Mouse (Mus musculus) CH12.LX (cell line): ENCODE results near the gene Abtb1. TPM values are rescaled to one million over a fixed set of nuclear protein-coding genes. Genes with fewer than 3 reads are reported as not detected.

Source experiments
- DNase-seq: peaks from one replicate; pipeline ENCODE4 v3.0.0-alpha.2; 2013; ENCODE audit errors: extremely low read depth
- H3K27ac ChIP-seq: 2 replicates; pipeline ENCODE4 v1.5.1; 2012; ENCODE audit warnings: low read depth, mild to moderate bottlenecking, control low read depth, moderate library complexity; ENCODE audit not compliant: insufficient read depth
- H3K27me3 ChIP-seq: replicated peaks from 2 replicates; pipeline ENCODE3; 2012; ENCODE audit warnings: inconsistent platforms
- H3K36me3 ChIP-seq, 2 experiments: replicated peaks in 1 of 2; 2 replicates each; pipeline versions ENCODE3 to v1.6.1; 2012; ENCODE audit warnings: inconsistent platforms in 1 of 2, low read length in 1 of 2, mild to moderate bottlenecking in 1 of 2, mixed read lengths in 1 of 2, moderate library complexity in 1 of 2; ENCODE audit not compliant: control insufficient read depth in 1 of 2, insufficient read depth in 1 of 2
- H3K4me1 ChIP-seq, 2 experiments: 2 replicates each; pipeline ENCODE4 v1.6.1; 2012; ENCODE audit warnings: inconsistent platforms in 1 of 2, moderate library complexity in 1 of 2; ENCODE audit not compliant: insufficient read depth in 2 of 2, control insufficient read depth in 1 of 2
- H3K4me2 ChIP-seq: 2 replicates; pipeline ENCODE4 v1.6.1; 2012; ENCODE audit warnings: low read depth, mild to moderate bottlenecking, control low read depth; ENCODE audit not compliant: poor library complexity, insufficient read depth, severe bottlenecking
- H3K4me3 ChIP-seq, 3 experiments: fragments of 150-350 bp in 1 of 3; sonication (generic) in 1 of 3; replicated peaks in 1 of 3; 2 replicates each; pipeline versions ENCODE3 to v1.5.1; 2011 to 2012; ENCODE audit warnings: low read depth in 2 of 3, low read length in 2 of 3, mild to moderate bottlenecking in 2 of 3, moderate library complexity in 2 of 3, control low read depth in 1 of 3, improper control_type of control experiment in 1 of 3, inconsistent platforms in 1 of 3, mixed read lengths in 1 of 3; ENCODE audit not compliant: poor library complexity in 1 of 3
- H3K79me2 ChIP-seq: replicated peaks from 2 replicates; pipeline ENCODE4 v1.6.1; 2012; ENCODE audit warnings: mild to moderate bottlenecking, moderate library complexity; ENCODE audit not compliant: control insufficient read depth, poor library complexity, insufficient read depth, severe bottlenecking; ENCODE audit errors: extremely low read depth
- H3K9ac ChIP-seq: 2 replicates; pipeline ENCODE4 v1.6.1; 2012; ENCODE audit warnings: low read depth, mild to moderate bottlenecking, control low read depth, moderate library complexity; ENCODE audit not compliant: insufficient read depth
- H3K9me3 ChIP-seq: replicated peaks from 2 replicates; pipeline ENCODE3; 2012; ENCODE audit warnings: low read length, inconsistent platforms, mixed read lengths
- CHD1 ChIP-seq: IDR thresholded peaks from 2 replicates; pipeline ENCODE4 v1.6.1; 2012; ENCODE audit warnings: low read depth, low read length, improper control_type of control experiment, inconsistent platforms
- E2F4 ChIP-seq: IDR thresholded peaks from 2 replicates; pipeline ENCODE4 v1.6.1; 2011; ENCODE audit warnings: low read depth, low read length, improper control_type of control experiment; ENCODE audit not compliant: insufficient replicate concordance
- ELF1 ChIP-seq: IDR thresholded peaks from 2 replicates; pipeline ENCODE4 v1.6.1; 2014; ENCODE audit warnings: low read depth, mild to moderate bottlenecking, inconsistent platforms, low read length, improper control_type of control experiment
- EP300 ChIP-seq: IDR thresholded peaks from 2 replicates; pipeline ENCODE4 v1.6.1; 2011; ENCODE audit warnings: low read length, improper control_type of control experiment
- HCFC1 ChIP-seq: IDR thresholded peaks from 2 replicates; pipeline ENCODE4 v1.6.1; 2012; ENCODE audit warnings: low read depth, mild to moderate bottlenecking, inconsistent platforms, low read length, improper control_type of control experiment
- KAT2A ChIP-seq: IDR thresholded peaks from 2 replicates; pipeline ENCODE4 v1.6.1; 2012; ENCODE audit warnings: low read length, improper control_type of control experiment, inconsistent platforms; ENCODE audit not compliant: insufficient replicate concordance
- MAFK ChIP-seq: IDR thresholded peaks from 2 replicates; pipeline ENCODE4 v1.6.1; 2011; ENCODE audit warnings: low read length, improper control_type of control experiment; ENCODE audit not compliant: insufficient replicate concordance
- MAZ ChIP-seq: IDR thresholded peaks from 2 replicates; pipeline ENCODE4 v1.6.1; 2012; ENCODE audit warnings: low read depth, mild to moderate bottlenecking, inconsistent platforms, low read length, improper control_type of control experiment, moderate library complexity
- MEF2A ChIP-seq: IDR thresholded peaks from 2 replicates; pipeline ENCODE4 v1.6.1; 2014; ENCODE audit warnings: low read depth, mild to moderate bottlenecking, inconsistent platforms, low read length, improper control_type of control experiment, borderline replicate concordance
- MYC ChIP-seq: IDR thresholded peaks from 2 replicates; pipeline ENCODE4 v1.6.1; 2011; ENCODE audit warnings: low read depth, mild to moderate bottlenecking, improper control_type of control experiment, low read length
- NELFE ChIP-seq: IDR thresholded peaks from 2 replicates; pipeline ENCODE4 v1.6.1; 2011; ENCODE audit warnings: low read depth, low read length, improper control_type of control experiment
- NRF1 ChIP-seq: IDR thresholded peaks from 2 replicates; pipeline ENCODE4 v1.6.1; 2014; ENCODE audit warnings: low read depth, mild to moderate bottlenecking, inconsistent platforms, low read length, improper control_type of control experiment, moderate library complexity
- POLR2AphosphoS2 ChIP-seq: IDR thresholded peaks from 2 replicates; pipeline ENCODE4 v1.6.1; 2011; ENCODE audit warnings: low read depth, low read length, improper control_type of control experiment
- RAD21 ChIP-seq: IDR thresholded peaks from 2 replicates; pipeline ENCODE4 v1.6.1; 2011; ENCODE audit warnings: low read depth, mild to moderate bottlenecking, low read length, improper control_type of control experiment, moderate library complexity
- SIN3A ChIP-seq: IDR thresholded peaks from 2 replicates; pipeline ENCODE4 v1.6.1; 2012; ENCODE audit warnings: low read length, improper control_type of control experiment, inconsistent platforms
- UBTF ChIP-seq: IDR thresholded peaks from 2 replicates; pipeline ENCODE4 v1.6.1; 2012; ENCODE audit warnings: low read depth, mild to moderate bottlenecking, inconsistent platforms, low read length, improper control_type of control experiment, moderate library complexity
- USF1 ChIP-seq: IDR thresholded peaks from 2 replicates; pipeline ENCODE4 v1.6.1; 2014; ENCODE audit warnings: low read depth, mild to moderate bottlenecking, inconsistent platforms, low read length, improper control_type of control experiment
- ZNF384 ChIP-seq: IDR thresholded peaks from 2 replicates; pipeline ENCODE4 v1.6.1; 2012; ENCODE audit warnings: low read depth, low read length, improper control_type of control experiment, inconsistent platforms
- dilution Hi-C: fragments of 300-500 bp; cut with MboI; formaldehyde crosslinking; loops from 2 replicates; pipeline ENCODE4 v1.14.3; 2020; ENCODE audit warnings: low sequenced_read_pairs; ENCODE audit not compliant: extremely low pct_unique_long_range_greater_than_20kb, extremely low pct_ligation_motif_present
- in situ Hi-C: fragments of 300-500 bp; cut with MboI; formaldehyde crosslinking; loops from 3 replicates; pipeline ENCODE4 v1.14.3; 2019; ENCODE audit warnings: low sequenced_read_pairs, low pct_ligation_motif_present, low pct_unique_long_range_greater_than_20kb, mixed read lengths
- polyA plus RNA-seq: library from polyadenylated mRNA; unstranded; fragments of >175 nt; gene quantifications from 2 replicates; pipeline ENCODE4 v1.2.1, GENCODE M21; 2012; ENCODE audit warnings: low read depth; ENCODE audit not compliant: insufficient read length
- total RNA-seq, 2 experiments: library from RNA; depleted of rRNA; stranded (reverse); fragments of 300-350 nt in 1 of 2; fragments of >200 nt in 1 of 2; gene quantifications; 2 replicates each; pipeline ENCODE4 v1.2.3; 2012 to 2014

Abtb1 gene
- total and polyA plus RNA-seq, 3 experiments, result 13.0 to 20.8 (median 18.4) TPM

DNA sequence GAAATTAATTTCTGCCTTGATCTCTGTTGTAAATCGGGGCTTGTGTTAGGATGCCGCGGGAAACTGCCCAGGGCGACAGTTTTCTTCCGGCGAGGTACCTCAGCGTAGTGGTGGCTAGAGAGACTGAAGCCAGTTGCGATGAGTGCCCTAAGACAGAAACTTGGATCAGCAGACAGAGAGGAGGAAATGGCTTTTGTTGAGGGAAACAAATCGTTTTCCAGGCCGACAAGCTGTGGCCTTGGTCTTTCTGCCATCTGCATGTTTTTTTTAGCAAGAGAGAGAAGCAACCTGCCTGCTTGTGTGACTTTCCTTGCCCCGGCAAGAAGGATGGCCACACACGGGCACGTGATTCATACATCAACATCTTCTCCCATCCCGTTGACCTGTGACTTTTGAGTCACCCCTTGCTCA is 47.2 kb downstream of the Abtb1 start:
- no peak overlapping the region for H3K9ac ChIP-seq
- no peaks in the 10 kb centered on the region for H3K9me3 ChIP-seq
- TF ChIP-seq E2F4 (no peak), ELF1 (no peak), CHD1 (no peak), SIN3A (no peak), RAD21 (no peak), MAFK (no peak), EP300 (no peak), UBTF (no peak), NRF1 (no peak), MEF2A (no peak), HCFC1 (no peak), USF1 (no peak), KAT2A (no peak), POLR2AphosphoS2 (no peak), MAZ (no peak)
- TF ChIP-seq, all 38 proteins: peak for 0
- in situ Hi-C loops, result no loop called here
- Histone ChIP-seq H3K27ac (no peak overlapping the region), H3K27me3 (no peaks in the 10 kb centered on the region), H3K79me2 (peaks cover 77% of the 10 kb centered on the region), H3K4me3 (no peak overlapping the region), H3K4me1 (peaks cover under 1 to 37% of the 10 kb centered on the region in 2 experiments; a peak in 3 of 4 replicates), H3K36me3 (peaks cover 33 to 85% of the 10 kb centered on the region in 2 experiments), H3K4me2 (no peak overlapping the region)
- DNase-seq, result no peak
- dilution Hi-C loops, result no loop called here

DNA sequence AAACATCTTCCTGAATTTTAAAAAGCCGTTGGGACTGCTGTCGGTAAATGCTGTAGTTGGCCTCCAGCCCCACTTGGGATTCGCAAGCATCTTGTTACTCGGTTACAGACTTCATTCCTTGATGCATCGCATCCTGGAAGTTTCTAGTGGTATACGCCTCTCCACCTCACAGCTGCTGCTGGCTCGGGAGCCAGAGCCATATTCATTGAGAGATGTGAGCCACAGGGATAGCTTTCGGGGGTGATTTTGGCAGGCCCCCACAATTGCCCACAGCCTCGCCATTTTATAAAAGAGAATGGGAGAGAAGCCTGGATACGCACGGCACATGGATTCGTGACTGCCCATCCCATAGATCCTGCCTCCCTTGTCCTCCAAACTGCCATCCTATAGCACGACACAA is 47.9 kb downstream of the Abtb1 start:
- in situ Hi-C loops, result no loop called here
- Histone ChIP-seq H3K27me3 (no peaks in the 10 kb centered on the region), H3K27ac (no peak overlapping the region), H3K4me1 (peaks cover 3 to 43% of the 10 kb centered on the region in 2 experiments; a peak in 3 of 4 replicates), H3K9me3 (no peaks in the 10 kb centered on the region), H3K36me3 (peaks cover 28 to 85% of the 10 kb centered on the region in 2 experiments), H3K4me2 (no peak overlapping the region), H3K9ac (no peak overlapping the region), H3K4me3 (no peak overlapping the region), H3K79me2 (peaks cover 74% of the 10 kb centered on the region)
- dilution Hi-C loops, result no loop called here
- TF ChIP-seq ZNF384 (no peak), EP300 (no peak), NELFE (no peak), MYC (no peak), SIN3A (no peak)
- DNase-seq, result no peak
